Mouse (Mus musculus): Measurements from ENCODE around the gene Btbd18.

- TF ChIP-seq CTCF (IDR thresholded peaks at IDR 0.05; ENCODE audit: borderline replicate concordance, control insufficient read depth, extremely low read depth, insufficient read depth, low read length, poor library complexity) (no peak), POLR2A (IDR thresholded peaks at IDR 0.05; ENCODE audit: control insufficient read depth, extremely low read depth, insufficient read depth, low read length, poor library complexity) (no peak)
Observed at GRCm38 (mm10) chr2:84653354-84653753, 5.5 kb upstream of the Btbd18 start.
